Mouse (Mus musculus): ENCODE measurements around the gene Igsf9. TPM values are rescaled to one million over a fixed set of nuclear protein-coding genes. Genes with fewer than 3 reads are reported as not detected.

Gene Igsf9
- polyA plus RNA-seq, 1 experiment from 2014 or later = 20.4 TPM

DNA sequence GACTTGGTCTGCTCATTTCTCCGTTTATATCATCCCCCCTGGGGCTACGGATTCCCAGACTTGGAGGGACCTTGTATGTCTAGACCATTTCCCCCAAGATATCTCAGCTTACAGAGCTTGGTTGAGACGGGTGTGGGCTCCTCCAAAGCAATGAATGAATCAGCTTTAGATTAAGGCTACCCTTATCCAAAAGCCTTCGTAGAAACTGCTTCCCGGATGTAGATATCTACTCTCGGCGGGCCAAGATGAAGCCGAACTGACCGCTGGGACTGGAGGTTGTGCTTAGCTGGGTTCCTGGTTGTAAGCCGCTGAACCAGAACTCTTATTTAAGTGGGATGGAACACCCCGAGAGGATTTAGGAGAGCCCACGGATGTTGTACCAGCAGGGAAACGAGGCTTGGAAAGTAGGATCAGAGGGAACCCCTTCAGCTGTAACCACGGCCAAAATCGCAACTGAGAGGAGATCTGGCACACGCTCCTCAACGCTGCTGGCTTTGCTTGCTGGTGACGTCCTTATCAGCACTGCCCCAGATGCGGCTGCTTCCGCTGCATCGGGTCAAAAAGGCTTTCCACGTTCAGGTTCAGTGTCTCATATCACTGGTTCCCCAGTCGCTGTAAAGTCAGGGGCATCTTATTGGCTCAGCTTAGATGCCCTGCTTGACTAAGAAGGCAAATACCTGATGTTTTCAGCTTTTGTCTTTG, 44.9 kb downstream of the Igsf9 start:
- WGBS = 43% methylated on average over 23 of the region's 23 CpGs
- Histone ChIP-seq H3K4me3 (ENCODE audit: low read length) (peak overlapping the region; percentile 19), H3K27ac (ENCODE audit: low read length) (peak overlapping the region; percentile 95), H3K9ac (ENCODE audit: low read length) (peak overlapping the region; percentile 49), H3K4me2 (ENCODE audit: low read depth, low read length) (peak overlapping the region; percentile 33), H3K9me3 (ENCODE audit: control insufficient read depth, low read length) (no peaks in the 10 kb centered on the region), H3K27me3 (ENCODE audit: control insufficient read depth, insufficient read depth, low read depth, low read length) (no peaks in the 10 kb centered on the region), H3K4me1 (replicated peaks; ENCODE audit: control insufficient read depth, insufficient read depth, low read length) (peaks cover 52% of the 10 kb centered on the region), H3K36me3 (ENCODE audit: control insufficient read depth, insufficient read depth, low read length) (no peaks in the 10 kb centered on the region)
- ATAC-seq (ENCODE audit: low read depth) = no peak

- Histone ChIP-seq H3K9ac (ENCODE audit: low read length) (no peak overlapping the region), H3K27ac (ENCODE audit: low read length) (no peak overlapping the region; the same call in 1 of the 2 replicates)
- WGBS = 92% methylated on average over 10 of the region's 10 CpGs
These were observed 45.8 kb downstream of the Igsf9 start for GRCm38 (mm10) chr1:172527431-172527830.

GRCm38 (mm10) chr1:172528701-172529100, 47.1 kb downstream of the Igsf9 start:
- Histone ChIP-seq H3K4me2 (ENCODE audit: low read depth, low read length) (no peak overlapping the region), H3K36me3 (ENCODE audit: control insufficient read depth, insufficient read depth, low read length) (no peaks in the 10 kb centered on the region), H3K27ac (ENCODE audit: low read length) (no peak overlapping the region), H3K9ac (ENCODE audit: low read length) (no peak overlapping the region), H3K4me1 (replicated peaks; ENCODE audit: control insufficient read depth, insufficient read depth, low read length) (peaks cover 45% of the 10 kb centered on the region), H3K9me3 (ENCODE audit: control insufficient read depth, low read length) (no peaks in the 10 kb centered on the region), H3K4me3 (ENCODE audit: low read length) (no peak overlapping the region), H3K27me3 (ENCODE audit: control insufficient read depth, insufficient read depth, low read depth, low read length) (no peaks in the 10 kb centered on the region)
- WGBS = 9% methylated on average over 7 of the region's 7 CpGs
- peak; percentile 48 for ATAC-seq (ENCODE audit: low read depth)

More at GRCm38 (mm10) chr1:172527431-172527830, 45.8 kb downstream of the Igsf9 start:
- Histone ChIP-seq H3K9me3 (ENCODE audit: control insufficient read depth, low read length) (no peaks in the 10 kb centered on the region), H3K4me2 (ENCODE audit: low read depth, low read length) (no peak overlapping the region; the same call in 1 of the 2 replicates), H3K36me3 (ENCODE audit: control insufficient read depth, insufficient read depth, low read length) (no peaks in the 10 kb centered on the region), H3K27me3 (ENCODE audit: control insufficient read depth, insufficient read depth, low read depth, low read length) (no peaks in the 10 kb centered on the region), H3K4me3 (ENCODE audit: low read length) (no peak overlapping the region), H3K4me1 (replicated peaks; ENCODE audit: control insufficient read depth, insufficient read depth, low read length) (peaks cover 48% of the 10 kb centered on the region)
- ATAC-seq (ENCODE audit: low read depth) = no peak

DNA sequence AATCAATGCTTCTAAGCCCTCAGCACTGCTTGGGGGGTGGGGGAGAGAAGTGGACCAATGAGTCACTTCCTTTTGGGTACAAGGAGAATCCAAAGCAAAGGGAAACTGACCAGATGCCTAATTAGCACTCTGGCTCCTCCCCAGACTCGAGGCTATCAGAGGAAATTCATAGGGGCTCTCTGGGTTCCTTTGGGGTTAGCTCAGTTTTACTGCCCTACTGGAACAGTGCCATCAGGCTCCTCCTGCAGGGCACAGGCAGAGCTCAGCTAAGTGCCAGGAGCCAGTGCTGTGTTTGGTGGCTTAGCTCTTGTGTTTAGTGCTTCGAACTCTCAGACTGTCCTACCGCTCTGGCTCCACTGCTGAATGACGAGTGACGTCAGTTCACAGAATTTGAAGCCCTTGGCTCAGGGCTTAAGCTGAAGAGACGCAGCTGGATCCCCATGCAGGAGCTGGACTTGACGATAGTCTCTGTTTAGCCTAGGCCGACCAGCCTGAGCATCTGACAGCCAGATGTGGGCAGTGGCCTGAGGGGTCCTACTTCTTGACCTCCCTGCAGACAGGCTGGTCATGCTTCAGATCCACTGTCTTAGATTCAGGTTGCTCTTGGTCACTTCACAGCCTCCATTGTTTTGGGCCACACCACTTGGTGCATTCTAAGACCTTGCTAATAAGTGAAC, 49.1 kb downstream of the Igsf9 start:
- Histone ChIP-seq H3K27ac (ENCODE audit: low read length) (no peak overlapping the region), H3K36me3 (ENCODE audit: control insufficient read depth, insufficient read depth, low read length) (no peaks in the 10 kb centered on the region), H3K4me3 (ENCODE audit: low read length) (no peak overlapping the region), H3K4me2 (ENCODE audit: low read depth, low read length) (no peak overlapping the region), H3K4me1 (replicated peaks; ENCODE audit: control insufficient read depth, insufficient read depth, low read length) (peaks cover 31% of the 10 kb centered on the region), H3K27me3 (ENCODE audit: control insufficient read depth, insufficient read depth, low read depth, low read length) (no peaks in the 10 kb centered on the region), H3K9ac (ENCODE audit: low read length) (no peak overlapping the region), H3K9me3 (ENCODE audit: control insufficient read depth, low read length) (no peaks in the 10 kb centered on the region)
- ATAC-seq (ENCODE audit: low read depth) = peak; percentile 37
- WGBS = 24% methylated on average over 8 of the region's 8 CpGs

- under 1% methylated on average over 12 of the region's 13 CpGs for WGBS
- peak overlapping the region; percentile 46 for H3K9ac ChIP-seq (ENCODE audit: low read length)
- ATAC-seq (ENCODE audit: low read depth) = peak; percentile 69
- no peaks in the 10 kb centered on the region for H3K36me3 ChIP-seq (ENCODE audit: control insufficient read depth, insufficient read depth, low read length)
- H3K4me3 ChIP-seq (ENCODE audit: low read length) = peak overlapping the region; percentile 24
- no peaks in the 10 kb centered on the region for H3K27me3 ChIP-seq (ENCODE audit: control insufficient read depth, insufficient read depth, low read depth, low read length)
- H3K9me3 ChIP-seq (ENCODE audit: control insufficient read depth, low read length) = no peaks in the 10 kb centered on the region
- peak overlapping the region; percentile 36; the same call in 1 of the 2 replicates for H3K27ac ChIP-seq (ENCODE audit: low read length)
- H3K4me1 ChIP-seq (replicated peaks; ENCODE audit: control insufficient read depth, insufficient read depth, low read length) = peaks cover 14% of the 10 kb centered on the region
- H3K4me2 ChIP-seq (ENCODE audit: low read depth, low read length) = peak overlapping the region; percentile 55
These were observed 51.0 kb downstream of the Igsf9 start for GRCm38 (mm10) chr1:172532551-172532950.

DNA sequence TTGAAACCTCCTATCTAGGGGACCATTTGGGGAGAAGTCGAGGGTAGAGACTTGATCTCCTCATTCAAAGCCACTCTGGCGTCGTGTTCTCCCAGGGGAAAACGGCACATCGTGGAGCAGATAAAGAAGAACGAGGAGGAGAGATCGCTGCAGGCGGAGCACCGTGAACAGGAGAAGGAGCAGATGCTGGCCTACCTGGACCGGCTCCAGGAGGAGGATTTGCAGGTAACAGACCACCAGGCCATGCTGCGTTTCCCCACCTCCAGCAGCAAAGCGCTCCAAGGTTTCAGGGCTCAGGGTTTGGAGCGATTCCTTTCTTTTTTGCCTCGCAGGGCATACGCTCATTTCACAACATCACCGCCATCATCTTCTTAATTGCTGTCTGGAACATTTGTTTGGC, 53.5 kb downstream of the Igsf9 start:
- 82% methylated on average over 16 of the region's 16 CpGs for WGBS
- Histone ChIP-seq H3K27ac (ENCODE audit: low read length) (no peak overlapping the region), H3K9me3 (ENCODE audit: control insufficient read depth, low read length) (no peaks in the 10 kb centered on the region), H3K4me2 (ENCODE audit: low read depth, low read length) (no peak overlapping the region), H3K4me3 (ENCODE audit: low read length) (no peak overlapping the region), H3K27me3 (ENCODE audit: control insufficient read depth, insufficient read depth, low read depth, low read length) (no peaks in the 10 kb centered on the region), H3K36me3 (ENCODE audit: control insufficient read depth, insufficient read depth, low read length) (no peaks in the 10 kb centered on the region), H3K9ac (ENCODE audit: low read length) (no peak overlapping the region), H3K4me1 (replicated peaks; ENCODE audit: control insufficient read depth, insufficient read depth, low read length) (peaks cover 14% of the 10 kb centered on the region)
- no peak for ATAC-seq (ENCODE audit: low read depth)

DNA sequence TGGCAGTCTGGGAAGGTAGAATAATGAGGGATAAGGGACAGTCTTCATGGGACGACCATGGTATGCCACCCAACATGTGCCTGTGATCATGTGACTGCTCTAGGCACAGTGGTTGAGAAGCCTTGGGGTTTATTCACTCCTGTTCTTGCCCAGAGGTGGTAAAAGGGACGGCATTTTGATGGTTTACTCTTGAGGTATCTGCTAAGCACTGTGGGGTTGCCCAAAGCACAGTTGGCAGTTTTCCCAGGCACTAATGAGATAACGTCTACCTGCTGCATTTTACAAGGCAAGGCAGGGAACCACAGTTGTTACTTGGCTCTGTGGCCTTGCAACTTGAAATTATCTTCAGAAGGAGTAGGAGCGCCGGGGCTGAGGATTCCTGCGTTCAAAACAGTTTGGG, 58.2 kb downstream of the Igsf9 start:
- Histone ChIP-seq H3K4me3 (ENCODE audit: low read length) (no peak overlapping the region), H3K9ac (ENCODE audit: low read length) (no peak overlapping the region), H3K4me2 (ENCODE audit: low read depth, low read length) (no peak overlapping the region), H3K36me3 (ENCODE audit: control insufficient read depth, insufficient read depth, low read length) (no peaks in the 10 kb centered on the region), H3K4me1 (replicated peaks; ENCODE audit: control insufficient read depth, insufficient read depth, low read length) (no peaks in the 10 kb centered on the region), H3K9me3 (ENCODE audit: control insufficient read depth, low read length) (no peaks in the 10 kb centered on the region), H3K27me3 (ENCODE audit: control insufficient read depth, insufficient read depth, low read depth, low read length) (no peaks in the 10 kb centered on the region), H3K27ac (ENCODE audit: low read length) (no peak overlapping the region)
- no peak for ATAC-seq (ENCODE audit: low read depth)
- WGBS = 47% methylated on average over 6 of the region's 6 CpGs

GRCm38 (mm10) chr1:172540283-172540820, 58.8 kb downstream of the Igsf9 start:
- no peaks in the 10 kb centered on the region for H3K4me1 ChIP-seq (replicated peaks; ENCODE audit: control insufficient read depth, insufficient read depth, low read length)
- H3K9ac ChIP-seq (ENCODE audit: low read length) = no peak overlapping the region
- no peak overlapping the region for H3K27ac ChIP-seq (ENCODE audit: low read length)
- no peaks in the 10 kb centered on the region for H3K9me3 ChIP-seq (ENCODE audit: control insufficient read depth, low read length)
- WGBS = 50% methylated on average over 11 of the region's 11 CpGs
- no peaks in the 10 kb centered on the region for H3K36me3 ChIP-seq (ENCODE audit: control insufficient read depth, insufficient read depth, low read length)
- no peaks in the 10 kb centered on the region for H3K27me3 ChIP-seq (ENCODE audit: control insufficient read depth, insufficient read depth, low read depth, low read length)
- ATAC-seq (ENCODE audit: low read depth) = no peak
- no peak overlapping the region for H3K4me2 ChIP-seq (ENCODE audit: low read depth, low read length)
- H3K4me3 ChIP-seq (ENCODE audit: low read length) = no peak overlapping the region

- H3K9me3 ChIP-seq (ENCODE audit: control insufficient read depth, low read length) = no peaks in the 10 kb centered on the region
- H3K27me3 ChIP-seq (ENCODE audit: control insufficient read depth, insufficient read depth, low read depth, low read length) = no peaks in the 10 kb centered on the region
- H3K4me3 ChIP-seq (ENCODE audit: low read length) = no peak overlapping the region
- WGBS = 73% methylated on average over 4 of the region's 4 CpGs
- H3K27ac ChIP-seq (ENCODE audit: low read length) = no peak overlapping the region
- H3K9ac ChIP-seq (ENCODE audit: low read length) = no peak overlapping the region
- H3K4me2 ChIP-seq (ENCODE audit: low read depth, low read length) = no peak overlapping the region
- no peaks in the 10 kb centered on the region for H3K36me3 ChIP-seq (ENCODE audit: control insufficient read depth, insufficient read depth, low read length)
- ATAC-seq (ENCODE audit: low read depth) = no peak
- peaks cover 7% of the 10 kb centered on the region; the same call in 1 of the 2 replicates for H3K4me1 ChIP-seq (replicated peaks; ENCODE audit: control insufficient read depth, insufficient read depth, low read length)
These were observed 64.5 kb downstream of the Igsf9 start for GRCm38 (mm10) chr1:172546062-172546461.

Data from lung, embryonic 16.5 days (tissue).